9 mouse cellular contexts compared by ENCODE assay signal in the genomic region with DNA sequence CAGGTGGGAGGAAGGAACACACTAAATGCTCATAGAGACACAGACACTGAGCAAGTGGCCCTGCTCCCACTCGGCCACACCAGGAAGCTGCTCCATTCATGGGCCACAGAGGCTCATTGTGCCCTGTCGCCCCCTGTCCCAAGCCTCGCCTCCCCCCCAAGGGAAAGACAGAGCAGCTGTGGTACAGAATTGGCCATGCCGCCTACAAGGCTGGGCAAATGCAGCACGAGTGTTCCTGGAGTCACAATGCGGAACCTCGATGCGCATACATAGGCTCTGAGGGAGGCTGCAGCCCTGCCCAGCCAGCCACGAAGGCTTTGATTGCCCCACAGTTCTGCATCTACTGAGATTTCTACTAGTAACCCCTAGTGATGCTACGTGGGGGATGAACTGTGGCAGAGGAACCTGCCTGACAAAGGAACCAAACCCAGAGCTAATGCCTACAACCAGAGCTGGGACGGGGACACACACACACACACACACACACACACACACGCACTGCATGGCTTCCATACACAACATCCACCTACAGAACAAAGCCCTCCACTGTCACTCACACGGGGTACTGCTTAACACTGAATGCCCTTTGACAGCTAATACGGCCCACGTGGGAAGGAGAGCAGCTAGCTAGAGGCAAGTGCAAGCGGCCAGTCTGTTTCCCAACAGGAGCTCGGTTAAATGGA. TPM values are rescaled to one million over a fixed set of nuclear protein-coding genes. Genes with fewer than 3 reads are reported as not detected.
DNase-seq lines count a peak whose midpoint lies in the region; ATAC-seq and TF ChIP-seq lines count a peak whose summit lies in the region.
"Had no signal": no experiment of that assay in that cellular context is flagged by ENCODE, and none has a peak within 500 bp of the region (broad histone marks: within the 10 kb centered on the region; RNA-seq: fewer than 3 reads in every experiment).

No protein-coding gene starts in this region.

- peaks cover 93% of the 10 kb centered on the region for H3K4me1 ChIP-seq in heart, embryonic 12.5 days (replicated peaks)
- H3K4me1 ChIP-seq in spleen, adult 2 months (ENCODE audit: control insufficient read depth, insufficient read depth, insufficient read length): peaks cover 30% of the 10 kb centered on the region; the same call in 1 of the 2 replicates
- H3K4me1 ChIP-seq in midbrain, embryonic 11.5 days (ENCODE audit: control insufficient read depth, insufficient read depth, low read length): peaks cover 4% of the 10 kb centered on the region

- no peak overlapping the region for H3K4me2 ChIP-seq in heart, embryonic 12.5 days
- no peak overlapping the region for H3K4me2 ChIP-seq in midbrain, embryonic 11.5 days

- no peak for DNase-seq in heart, adult 11 months
- DNase-seq in spleen, adult 2 months (ENCODE audit: low read depth in 1 of 2, low spot score in 2 of 2): no peak
- no peak for DNase-seq in spleen, postnatal 14 days (ENCODE audit: low spot score in 2 of 2)
- no peak for DNase-seq in midbrain, embryonic 11.5 days (ENCODE audit: low spot score, missing footprints)
- no peak for DNase-seq in cerebellum, postnatal 25 days
- no peak for DNase-seq in adrenal gland, postnatal 4 days (ENCODE audit: low spot score in 2 of 2)
- DNase-seq: adrenal gland, adult 2 months had no signal

- no peak for TF ChIP-seq POLR2A in spleen, adult 2 months (IDR thresholded peaks at IDR 0.05; ENCODE audit: low read depth, low read length)

- H3K9me3 ChIP-seq in heart, embryonic 12.5 days (replicated peaks): no peaks in the 10 kb centered on the region
- H3K9me3 ChIP-seq in midbrain, embryonic 11.5 days (ENCODE audit: control insufficient read depth, low read length): no peaks in the 10 kb centered on the region

- peak overlapping the region; percentile 17; the same call in 1 of the 2 replicates for H3K9ac ChIP-seq in heart, embryonic 12.5 days
- H3K9ac ChIP-seq in midbrain, embryonic 11.5 days (ENCODE audit: low read length): no peak overlapping the region

- no peak overlapping the region for H3K4me3 ChIP-seq in heart, embryonic 12.5 days
- no peak overlapping the region for H3K4me3 ChIP-seq in spleen, adult 2 months (ENCODE audit: extremely low read depth, insufficient read depth, insufficient read length)
- H3K4me3 ChIP-seq in midbrain, embryonic 11.5 days (ENCODE audit: low read depth, low read length): no peak overlapping the region

- peaks cover 74% of the 10 kb centered on the region for H3K36me3 ChIP-seq in heart, embryonic 12.5 days
- H3K36me3 ChIP-seq in spleen, adult 2 months (ENCODE audit: control insufficient read depth, insufficient read depth, low read length): peaks cover 58% of the 10 kb centered on the region
- 0 out of 2 replicates have a peak, but pooled peaks cover 3% of the 10 kb centered on the region for H3K36me3 ChIP-seq in midbrain, embryonic 11.5 days (ENCODE audit: control insufficient read depth, insufficient read depth, low read length)

- no peaks in the 10 kb centered on the region for H3K27me3 ChIP-seq in heart, embryonic 12.5 days (replicated peaks)
- no peaks in the 10 kb centered on the region for H3K27me3 ChIP-seq in spleen, adult 2 months (ENCODE audit: control insufficient read depth, insufficient read depth, low read length)
- no peaks in the 10 kb centered on the region for H3K27me3 ChIP-seq in midbrain, embryonic 11.5 days (ENCODE audit: control insufficient read depth, insufficient read depth, low read length)

- TF ChIP-seq CTCF in spleen, adult 2 months (IDR thresholded peaks at IDR 0.05; ENCODE audit: extremely low read depth, insufficient read depth, insufficient read length, insufficient replicate concordance): no peak

- 82% methylated on average over 17 of the region's 17 CpGs for WGBS in heart, embryonic 12.5 days
- WGBS in spleen, adult 2 months: 71% methylated on average over 17 of the region's 17 CpGs
- WGBS in midbrain, embryonic 11.5 days: 58% methylated on average over 17 of the region's 17 CpGs

- H3K27ac ChIP-seq in heart, embryonic 12.5 days (ENCODE audit: poor library complexity, severe bottlenecking): peak overlapping the region; percentile 65
- peak overlapping the region; percentile 44 for H3K27ac ChIP-seq in spleen, adult 2 months (ENCODE audit: insufficient read depth, low read length)
- no peak overlapping the region for H3K27ac ChIP-seq in midbrain, embryonic 11.5 days (ENCODE audit: low read depth, low read length)

- ATAC-seq in heart, embryonic 12.5 days (ENCODE audit: insufficient number of reproducible peaks, low FRiP score): no peak
- ATAC-seq in midbrain, embryonic 11.5 days (ENCODE audit: low FRiP score): 0 out of 2 replicates have a peak, but pooled peaks have one; percentile 42
- ATAC-seq in CD4-positive, CD25-positive, alpha-beta regulatory T cell, adult 4 months: no peak

RNA-seq across cellular contexts. Expression of a gene that starts 31.4 kb away (rescaled TPM):
- 41.9 and 42.0 TPM in 2 replicates for polyA plus RNA-seq in heart, embryonic 12.5 days (2016; fragmentation: Nextera tagmentation; extraction: Ambion mirVana)
- polyA plus RNA-seq in spleen, adult 2 months (2012; rRNA removed): 138 and 142 TPM in 2 replicates
- 16.4 and 19.6 TPM in 2 replicates for polyA plus RNA-seq in midbrain, embryonic 11.5 days (2014; fragmentation: Nextera tagmentation; extraction: Ambion mirVana)
- 100 to 1,000 TPM; 206 to 220 TPM for polyA plus RNA-seq in CD4-positive, CD25-positive, alpha-beta regulatory T cell, adult 4 months (2017; shearing (Covaris generic))
- 100 to 1,000 TPM; 251 to 311 TPM for total RNA-seq in adrenal gland, postnatal 4 days (2021)

RNA-seq across cellular contexts. Expression of a gene that starts 53.8 kb away (rescaled TPM):
- 0.65 and 0.74 TPM in 2 replicates for polyA plus RNA-seq in heart, embryonic 12.5 days (2016; fragmentation: Nextera tagmentation; extraction: Ambion mirVana)
- polyA plus RNA-seq in spleen, adult 2 months (2012; rRNA removed): 4.3 and 5.9 TPM in 2 replicates
- 0.11 and 0.34 TPM in 2 replicates for polyA plus RNA-seq in midbrain, embryonic 11.5 days (2014; fragmentation: Nextera tagmentation; extraction: Ambion mirVana)
- not detected for polyA plus RNA-seq in CD4-positive, CD25-positive, alpha-beta regulatory T cell, adult 4 months (2017; shearing (Covaris generic))
- 1 to 10 TPM; 1.7 to 4.8 TPM for total RNA-seq in adrenal gland, postnatal 4 days (2021)
- total RNA-seq: adrenal gland, adult 2 months had no signal
- polyA plus RNA-seq: adrenal gland, adult 2 months had no signal
